Mouse (Mus musculus): ENCODE results near the gene Sh3bgrl2. TPM values are rescaled to one million over a fixed set of nuclear protein-coding genes. Genes with fewer than 3 reads are reported as not detected.
A peak's percentile ranks its signal among the peaks of the same experiment; 100 is the strongest.

Sh3bgrl2 gene
- polyA plus RNA-seq, 1 experiment, result 3.4 TPM

DNA sequence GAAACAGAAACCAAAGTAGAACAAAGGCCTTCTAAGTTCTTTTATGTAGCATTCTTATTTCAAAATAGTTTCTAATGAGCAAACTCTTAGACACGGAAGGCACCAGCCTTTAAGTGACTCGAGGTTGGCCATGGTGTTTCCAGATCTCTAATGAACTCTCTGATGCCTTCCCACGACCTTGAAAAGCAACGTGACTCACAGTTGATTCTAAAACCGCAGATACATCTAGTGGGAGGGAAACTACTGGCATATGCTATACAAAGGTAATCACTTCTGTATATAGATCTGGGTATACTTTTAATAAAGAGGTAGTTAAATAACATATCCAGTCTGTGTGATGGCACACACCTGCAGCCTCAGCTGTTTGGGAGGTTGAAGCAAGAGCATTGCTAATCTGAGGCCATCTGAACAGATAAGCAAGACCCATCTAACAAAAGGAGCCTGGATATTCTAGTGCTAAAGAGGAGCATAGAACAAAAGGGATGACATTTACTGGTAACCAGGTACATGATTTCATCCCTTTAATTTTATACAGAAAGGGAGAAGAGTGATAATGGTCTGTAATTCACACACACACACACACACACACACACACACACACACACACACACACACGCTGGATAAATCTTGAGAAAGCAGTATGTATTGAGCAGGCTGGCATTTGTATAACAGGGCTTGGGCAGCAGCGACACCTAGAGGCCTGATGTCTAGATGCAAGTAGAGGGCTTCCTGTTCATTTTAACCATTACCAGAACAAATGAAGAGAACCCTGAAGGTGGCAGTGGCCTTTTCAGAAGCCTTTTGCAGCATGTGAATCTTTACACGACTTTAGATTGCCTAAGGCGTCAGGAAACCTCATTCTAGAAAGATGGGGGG is 61.5 kb downstream of the Sh3bgrl2 start:
- H3K79me3 ChIP-seq (ENCODE audit: low read depth), result no peaks in the 10 kb centered on the region
- TF ChIP-seq CTCF (IDR thresholded peaks at IDR 0.05; ENCODE audit: control insufficient read depth, insufficient read depth, insufficient read length), result peak; percentile 56
- TF ChIP-seq MAX (IDR thresholded peaks at IDR 0.05), result no peak

DNA sequence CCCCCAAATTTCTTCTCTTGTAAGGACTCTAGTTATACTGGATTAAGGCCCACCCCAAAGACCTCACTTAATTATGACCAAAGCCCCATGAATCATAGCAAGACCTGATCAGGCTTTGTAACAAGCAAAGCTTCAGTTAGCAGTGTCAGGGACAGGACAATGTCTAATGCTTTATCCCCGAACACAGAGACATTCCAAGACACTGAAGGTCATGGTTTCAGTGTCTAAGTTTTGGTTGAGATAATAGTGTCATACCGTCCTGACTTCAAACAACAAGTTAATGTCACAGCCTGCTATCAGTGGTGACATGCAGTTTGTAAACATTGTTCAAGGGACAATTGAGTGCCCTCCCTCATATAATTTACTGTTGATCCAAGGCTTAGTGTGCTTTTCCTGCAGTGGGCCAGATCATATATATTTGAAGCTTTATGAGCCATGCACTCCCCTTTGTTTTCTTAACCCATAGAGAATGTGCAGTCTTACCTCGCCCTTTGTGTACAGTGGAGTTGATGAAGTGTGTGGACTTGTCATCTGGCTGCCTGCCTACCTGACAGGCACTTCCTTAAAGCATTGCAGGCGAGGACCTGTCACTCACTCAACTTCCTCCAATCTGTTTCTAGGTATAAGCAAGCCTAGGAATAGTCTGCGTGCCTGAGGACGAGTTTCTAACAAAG is 67.9 kb downstream of the Sh3bgrl2 start:
- Histone ChIP-seq H3K4me3 (ENCODE audit: insufficient read depth, poor library complexity, severe bottlenecking) (no peak overlapping the region), H3K27me3 (ENCODE audit: control insufficient read depth, insufficient read depth, insufficient read length) (no peaks in the 10 kb centered on the region), H3K79me3 (ENCODE audit: low read depth) (no peaks in the 10 kb centered on the region), H3K79me2 (ENCODE audit: control insufficient read depth, insufficient read depth) (no peaks in the 10 kb centered on the region), H3ac (ENCODE audit: control insufficient read depth, insufficient read length, low read depth) (no peak overlapping the region), H3K36me3 (ENCODE audit: control insufficient read depth, insufficient read depth) (no peaks in the 10 kb centered on the region)
- no peak for TF ChIP-seq FOSL1 (IDR thresholded peaks at IDR 0.05; ENCODE audit: insufficient read depth, low read length, poor library complexity, severe bottlenecking)
- TF ChIP-seq USF1 (IDR thresholded peaks at IDR 0.05; ENCODE audit: low read depth), result no peak
- TF ChIP-seq MYOD1 (IDR thresholded peaks at IDR 0.05; ENCODE audit: control insufficient read depth, insufficient read length, low read depth), result no peak
- TF ChIP-seq MAX (IDR thresholded peaks at IDR 0.05), result no peak
- no peak for TF ChIP-seq CTCF (IDR thresholded peaks at IDR 0.05; ENCODE audit: control insufficient read depth, insufficient read depth, insufficient read length)
- TF ChIP-seq MYOG (IDR thresholded peaks at IDR 0.05; ENCODE audit: control insufficient read depth, extremely low read depth, insufficient read length), result no peak
- no peak for TF ChIP-seq CEBPB (IDR thresholded peaks at IDR 0.05; ENCODE audit: low read depth)

More for the DNA sequence above, 61.5 kb downstream of the Sh3bgrl2 start:
- no peak overlapping the region for H3ac ChIP-seq (ENCODE audit: control insufficient read depth, insufficient read length, low read depth)
- H3K4me3 ChIP-seq (ENCODE audit: insufficient read depth, poor library complexity, severe bottlenecking), result no peak overlapping the region
- H3K27me3 ChIP-seq (ENCODE audit: control insufficient read depth, insufficient read depth, insufficient read length), result no peaks in the 10 kb centered on the region
- H3K79me2 ChIP-seq (ENCODE audit: control insufficient read depth, insufficient read depth), result no peaks in the 10 kb centered on the region
- H3K36me3 ChIP-seq (ENCODE audit: control insufficient read depth, insufficient read depth), result no peaks in the 10 kb centered on the region

DNA sequence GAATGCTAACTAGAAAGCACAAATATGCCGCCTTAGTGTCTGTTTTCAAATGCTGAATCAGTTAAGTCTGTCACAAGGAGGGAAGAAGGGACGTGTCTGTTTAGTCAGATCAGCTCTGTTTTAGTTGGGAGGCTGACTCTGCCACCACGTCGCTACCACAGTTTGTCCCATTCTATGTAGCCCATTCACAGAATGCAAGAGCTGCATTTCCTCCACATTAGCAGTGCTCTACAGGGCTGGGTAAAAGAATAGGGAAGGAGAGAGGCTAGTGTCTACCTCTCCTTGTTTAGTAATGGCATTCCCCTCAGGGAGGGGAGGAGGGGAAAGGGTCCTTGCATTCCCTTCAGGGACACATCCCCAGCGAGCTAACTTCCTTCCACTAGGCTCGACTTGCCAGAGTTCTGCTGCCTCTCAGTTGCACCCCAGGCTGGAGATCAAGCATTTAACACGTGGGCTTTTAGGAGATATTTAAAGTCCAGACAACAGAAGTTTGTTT is 68.5 kb downstream of the Sh3bgrl2 start:
- no peak overlapping the region for H3ac ChIP-seq (ENCODE audit: control insufficient read depth, insufficient read length, low read depth)
- no peaks in the 10 kb centered on the region for H3K79me3 ChIP-seq (ENCODE audit: low read depth)

DNA sequence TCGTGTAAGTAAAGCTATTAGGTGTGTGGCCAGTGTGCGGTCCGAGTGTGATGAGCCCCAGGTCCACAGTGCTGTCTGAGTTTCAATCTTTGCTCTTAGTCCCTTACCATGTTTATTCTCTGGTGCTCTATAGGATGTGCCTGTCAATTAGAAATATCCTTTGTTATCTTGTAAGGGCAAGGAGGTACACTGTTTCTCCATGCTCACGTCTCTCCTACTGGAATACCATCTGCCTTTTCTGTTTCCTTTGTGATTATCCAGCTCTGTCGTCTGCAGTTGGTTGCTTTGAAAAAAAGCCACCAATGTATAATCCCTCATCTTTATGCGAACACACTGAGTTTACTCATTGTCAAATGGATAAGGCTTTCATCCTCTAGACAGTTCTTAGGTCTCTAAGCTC is 75.3 kb downstream of the Sh3bgrl2 start:
- TF ChIP-seq USF1 (IDR thresholded peaks at IDR 0.05; ENCODE audit: low read depth) (no peak), MYOD1 (IDR thresholded peaks at IDR 0.05; ENCODE audit: control insufficient read depth, insufficient read length, low read depth) (no peak), CEBPB (IDR thresholded peaks at IDR 0.05; ENCODE audit: low read depth) (no peak), FOSL1 (IDR thresholded peaks at IDR 0.05; ENCODE audit: insufficient read depth, low read length, poor library complexity, severe bottlenecking) (no peak), MAX (IDR thresholded peaks at IDR 0.05) (no peak)
- Histone ChIP-seq H3K4me3 (ENCODE audit: insufficient read depth, poor library complexity, severe bottlenecking) (no peak overlapping the region), H3K79me2 (ENCODE audit: control insufficient read depth, insufficient read depth) (no peaks in the 10 kb centered on the region), H3ac (ENCODE audit: control insufficient read depth, insufficient read length, low read depth) (no peak overlapping the region), H3K36me3 (ENCODE audit: control insufficient read depth, insufficient read depth) (no peaks in the 10 kb centered on the region), H3K27me3 (ENCODE audit: control insufficient read depth, insufficient read depth, insufficient read length) (no peaks in the 10 kb centered on the region), H3K79me3 (ENCODE audit: low read depth) (no peaks in the 10 kb centered on the region)

More for the DNA sequence above, 68.5 kb downstream of the Sh3bgrl2 start:
- no peak overlapping the region for H3K4me3 ChIP-seq (ENCODE audit: insufficient read depth, poor library complexity, severe bottlenecking)
- no peaks in the 10 kb centered on the region for H3K27me3 ChIP-seq (ENCODE audit: control insufficient read depth, insufficient read depth, insufficient read length)
- H3K79me2 ChIP-seq (ENCODE audit: control insufficient read depth, insufficient read depth), result no peaks in the 10 kb centered on the region
- H3K36me3 ChIP-seq (ENCODE audit: control insufficient read depth, insufficient read depth), result no peaks in the 10 kb centered on the region
- TF ChIP-seq CTCF (IDR thresholded peaks at IDR 0.05; ENCODE audit: control insufficient read depth, insufficient read depth, insufficient read length), result no peak
- no peak for TF ChIP-seq USF1 (IDR thresholded peaks at IDR 0.05; ENCODE audit: low read depth)
- TF ChIP-seq FOSL1 (IDR thresholded peaks at IDR 0.05; ENCODE audit: insufficient read depth, low read length, poor library complexity, severe bottlenecking), result no peak
- no peak for TF ChIP-seq MAX (IDR thresholded peaks at IDR 0.05)
- no peak for TF ChIP-seq CEBPB (IDR thresholded peaks at IDR 0.05; ENCODE audit: low read depth)
- TF ChIP-seq MYOG (IDR thresholded peaks at IDR 0.05; ENCODE audit: control insufficient read depth, extremely low read depth, insufficient read length), result no peak
- TF ChIP-seq MYOD1 (IDR thresholded peaks at IDR 0.05; ENCODE audit: control insufficient read depth, insufficient read length, low read depth), result no peak

DNA sequence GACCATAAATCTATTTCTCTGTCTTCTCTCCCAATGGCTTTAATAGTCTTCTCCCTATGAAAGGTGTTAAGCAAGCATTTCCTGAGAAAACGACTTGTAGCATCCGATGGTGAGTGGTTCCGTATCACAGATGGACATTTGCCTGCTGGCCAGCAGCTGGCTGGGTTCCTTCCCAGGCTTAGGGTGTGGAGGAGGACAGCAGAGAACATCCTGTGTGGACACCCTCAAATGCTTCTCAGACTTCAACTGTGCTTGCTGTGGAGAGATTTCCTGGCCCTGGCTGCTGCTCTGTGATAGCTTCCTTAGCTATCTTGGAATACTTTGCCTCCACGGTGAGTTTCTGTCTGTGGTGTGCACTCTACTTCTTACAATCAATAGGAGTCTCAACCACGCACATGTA is 76.1 kb downstream of the Sh3bgrl2 start:
- Histone ChIP-seq H3K27me3 (ENCODE audit: control insufficient read depth, insufficient read depth, insufficient read length) (no peaks in the 10 kb centered on the region), H3K36me3 (ENCODE audit: control insufficient read depth, insufficient read depth) (no peaks in the 10 kb centered on the region), H3ac (ENCODE audit: control insufficient read depth, insufficient read length, low read depth) (no peak overlapping the region), H3K4me3 (ENCODE audit: insufficient read depth, poor library complexity, severe bottlenecking) (no peak overlapping the region), H3K79me3 (ENCODE audit: low read depth) (no peaks in the 10 kb centered on the region), H3K79me2 (ENCODE audit: control insufficient read depth, insufficient read depth) (no peaks in the 10 kb centered on the region)
- TF ChIP-seq USF1 (IDR thresholded peaks at IDR 0.05; ENCODE audit: low read depth), result no peak
- no peak for TF ChIP-seq MYOG (IDR thresholded peaks at IDR 0.05; ENCODE audit: control insufficient read depth, extremely low read depth, insufficient read length)
- TF ChIP-seq MAX (IDR thresholded peaks at IDR 0.05), result no peak
- no peak for TF ChIP-seq FOSL1 (IDR thresholded peaks at IDR 0.05; ENCODE audit: insufficient read depth, low read length, poor library complexity, severe bottlenecking)
- TF ChIP-seq CTCF (IDR thresholded peaks at IDR 0.05; ENCODE audit: control insufficient read depth, insufficient read depth, insufficient read length), result no peak
- TF ChIP-seq MYOD1 (IDR thresholded peaks at IDR 0.05; ENCODE audit: control insufficient read depth, insufficient read length, low read depth), result no peak
- no peak for TF ChIP-seq CEBPB (IDR thresholded peaks at IDR 0.05; ENCODE audit: low read depth)
